Mouse (Mus musculus) Patski (cell line): Measurements from ENCODE around the gene Gmpr. TPM values are rescaled to one million over a fixed set of nuclear protein-coding genes. Genes with fewer than 3 reads are reported as not detected.

ENCODE experiments used
- ATAC-seq: fragments of 100-300 bp; one replicate; pipeline ENCODE4 v1.8.0; 2021
- CTCF ChIA-PET: fragments of 350-600 bp; sonication (Branson Sonifier 250); formaldehyde crosslinking; loops from one replicate; lab custom pipeline; 2022; ENCODE audit warnings: inconsistent platforms; lab: Charles Lee
- POLR2A ChIA-PET: fragments of 350-600 bp; sonication (Branson Sonifier 250); formaldehyde crosslinking; loops from one replicate; lab custom pipeline; 2022; ENCODE audit warnings: antibody characterized with exemption, inconsistent platforms; lab: Charles Lee
- DNase-seq: peaks from one replicate; pipeline ENCODE4 v3.0.0-alpha.2; 2011; ENCODE audit warnings: low read depth, low spot score
- H3K27me3 ChIP-seq: fragments of 371-371 bp; one replicate; pipeline ENCODE4 v1.5.1; 2021
- CTCF ChIP-seq: fragments of 100-300 bp; IDR thresholded peaks from one replicate; pipeline ENCODE4 v1.5.1; 2021
- in situ Hi-C: fragments of 300-500 bp; cut with MboI; formaldehyde crosslinking; loops from 3 replicates; pipeline ENCODE4 v1.11.1; 2018; ENCODE audit warnings: low pct_unique_long_range_greater_than_20kb, mixed read lengths
- polyA plus RNA-seq: library from polyadenylated mRNA; unstranded; gene quantifications from one replicate; pipeline ENCODE4 v1.2.3, GENCODE M21; 2021

Gene Gmpr
- polyA plus RNA-seq, 1 experiment from 2014 or later, result 91.3 TPM

- no peak for TF ChIP-seq CTCF
- in situ Hi-C loops, result no loop called here
- ATAC-seq, result no peak
- H3K27me3 ChIP-seq, result no peaks in the 10 kb centered on the region
- no peak for DNase-seq
- CTCF ChIA-PET, result interaction anchor here (0.7 to 2.3 kb wide), 3 partner anchors 10 to 19 kb away, joined by 3 to 10 read pairs (median 4); no protein-coding TSS in a partner anchor
- POLR2A ChIA-PET, result no interaction called here
Observed at GRCm38 (mm10) chr13:45590898-45591297, 83.7 kb downstream of the Gmpr start.

- DNase-seq (no peak), ATAC-seq (no peak)
- H3K27me3 ChIP-seq, result no peaks in the 10 kb centered on the region
- CTCF ChIA-PET, result no interaction called here
- POLR2A ChIA-PET, result no interaction called here
- no peak for TF ChIP-seq CTCF
- in situ Hi-C loops, result no loop called here
Observed at GRCm38 (mm10) chr13:45593914-45594313, 86.7 kb downstream of the Gmpr start.

- no peak for ATAC-seq
- CTCF ChIA-PET, result interaction anchor here (1.7 kb wide), 1 partner anchor 12 kb away, joined by 5 read pairs; no protein-coding TSS in a partner anchor
Observed at GRCm38 (mm10) chr13:45595416-45595815, 88.2 kb downstream of the Gmpr start.

GRCm38 (mm10) chr13:45599831-45600230 is 92.6 kb downstream of the Gmpr start:
- POLR2A ChIA-PET, result no interaction called here
- DNase-seq (no peak), ATAC-seq (no peak)
- in situ Hi-C loops, result no loop called here
- H3K27me3 ChIP-seq, result no peaks in the 10 kb centered on the region
- TF ChIP-seq CTCF, result no peak
- CTCF ChIA-PET, result interaction anchor here (0.9 to 2.5 kb wide), 3 partner anchors 8 to 50 kb away, joined by 3 to 10 read pairs (median 5); no protein-coding TSS in a partner anchor

More at GRCm38 (mm10) chr13:45595416-45595815, 88.2 kb downstream of the Gmpr start:
- no peak for TF ChIP-seq CTCF
- H3K27me3 ChIP-seq, result no peaks in the 10 kb centered on the region
- in situ Hi-C loops, result no loop called here
- POLR2A ChIA-PET, result no interaction called here
- no peak for DNase-seq

GRCm38 (mm10) chr13:45600443-45600842 is 93.2 kb downstream of the Gmpr start:
- in situ Hi-C loops, result no loop called here
- no peak for ATAC-seq
- ChIA-PET POLR2A (no interaction called here), CTCF (interaction anchor here (0.9 to 2.5 kb wide), 3 partner anchors 9 to 49 kb away, joined by 3 to 10 read pairs (median 5); no protein-coding TSS in a partner anchor)
- no peaks in the 10 kb centered on the region for H3K27me3 ChIP-seq
- no peak for DNase-seq
- no peak for TF ChIP-seq CTCF

Other genes starting within 250 kb of the Gmpr start
- gene Mylip, start 117.7 kb upstream of the Gmpr start, polyA plus RNA-seq, result 21.6 TPM